Mouse (Mus musculus) ES-E14 (cell line): ENCODE data around the gene Mphosph9. TPM values are rescaled to one million over a fixed set of nuclear protein-coding genes. Genes with fewer than 3 reads are reported as not detected.
"Not testable (repeated sequence)": the region's sequence is repeated elsewhere in the genome, so short reads cannot be mapped to it uniquely, and the experiment has no call there.

Experiments used
- DNase-seq: peaks from one replicate; pipeline ENCODE4 v3.0.0-alpha.2; 2013; ENCODE audit warnings: low read depth, low spot score
- H3K27ac ChIP-seq: 2 replicates; pipeline ENCODE4 v1.5.1; 2012; ENCODE audit warnings: low read depth, mild to moderate bottlenecking, low read length, moderate library complexity, mixed read lengths; ENCODE audit not compliant: poor library complexity, insufficient read depth, severe bottlenecking
- H3K36me3 ChIP-seq: 2 replicates; pipeline ENCODE4 v1.6.1; 2012; ENCODE audit warnings: mild to moderate bottlenecking, low read length, moderate library complexity, mixed read lengths; ENCODE audit not compliant: control insufficient read depth, poor library complexity, insufficient read depth, severe bottlenecking
- H3K4me1 ChIP-seq, 2 experiments: fragments of 150-350 bp in 1 of 2; sonication (generic) in 1 of 2; 2 replicates each; pipeline ENCODE4 v1.6.1; 2012; ENCODE audit warnings: low read length in 2 of 2, mild to moderate bottlenecking in 1 of 2, mixed read lengths in 1 of 2; ENCODE audit not compliant: control insufficient read depth in 2 of 2, insufficient read depth in 2 of 2, poor library complexity in 1 of 2
- H3K4me3 ChIP-seq, 2 experiments: fragments of 150-350 bp in 1 of 2; sonication (generic) in 1 of 2; 2 replicates each; pipeline ENCODE4 v1.5.1; 2012; ENCODE audit warnings: low read length in 2 of 2, low read depth in 1 of 2, mild to moderate bottlenecking in 1 of 2, mixed read lengths in 1 of 2; ENCODE audit not compliant: insufficient read depth in 1 of 2, poor library complexity in 1 of 2, severe bottlenecking in 1 of 2
- H3K9ac ChIP-seq: 2 replicates; pipeline ENCODE4 v1.6.1; 2012; ENCODE audit warnings: low read depth, mild to moderate bottlenecking, low read length, mixed read lengths; ENCODE audit not compliant: poor library complexity, insufficient read depth, severe bottlenecking
- H3K9me3 ChIP-seq: fragments of 150-350 bp; sonication (generic); 2 replicates; pipeline ENCODE4 v1.6.1; 2012; ENCODE audit warnings: low read depth, mild to moderate bottlenecking, low read length; ENCODE audit not compliant: control insufficient read depth, insufficient read depth
- CHD2 ChIP-seq: IDR thresholded peaks from 2 replicates; pipeline ENCODE4 v1.6.1; 2014; ENCODE audit warnings: mild to moderate bottlenecking, low read depth, low read length, inconsistent platforms
- HCFC1 ChIP-seq: IDR thresholded peaks from 2 replicates; pipeline ENCODE4 v1.6.1; 2012; ENCODE audit warnings: low read length, inconsistent platforms, borderline replicate concordance; ENCODE audit not compliant: insufficient read depth
- MAFK ChIP-seq: IDR thresholded peaks from 2 replicates; pipeline ENCODE4 v1.6.1; 2014; ENCODE audit warnings: mild to moderate bottlenecking, low read depth, low read length, inconsistent platforms; ENCODE audit not compliant: insufficient read depth
- ZC3H11A ChIP-seq: IDR thresholded peaks from 2 replicates; pipeline ENCODE4 v1.6.1; 2012; ENCODE audit warnings: low read depth, mild to moderate bottlenecking, inconsistent platforms, low read length, borderline replicate concordance
- ZNF384 ChIP-seq: IDR thresholded peaks from 2 replicates; pipeline ENCODE4 v1.6.1; 2012; ENCODE audit warnings: low read depth, low read length, inconsistent platforms
- in situ Hi-C, 2 experiments: fragments of 600-800 bp; cut with MboI; formaldehyde crosslinking; loops; one replicate each; pipeline ENCODE4 v1.15.1; 2025; ENCODE audit warnings: low sequenced_read_pairs in 2 of 2, inconsistent platforms in 1 of 2; ENCODE audit not compliant: unreplicated experiment in 2 of 2
- total RNA-seq: library from RNA; depleted of rRNA; stranded (reverse); fragments of 300-350 nt; gene quantifications from 2 replicates; pipeline ENCODE4 v1.2.3, GENCODE M21; 2012

Gene Mphosph9
- total RNA-seq, 1 experiment = 15.8 TPM

- peaks cover 32% of the 10 kb centered on the region for H3K36me3 ChIP-seq
- H3K9ac ChIP-seq = no peak overlapping the region
- H3K4me1 ChIP-seq = peaks cover 4 to 16% of the 10 kb centered on the region in 2 experiments; a peak in 2 of 4 replicates
- no peak for DNase-seq
- H3K9me3 ChIP-seq = no peaks in the 10 kb centered on the region
- in situ Hi-C loops = no loop called here
- no peak overlapping the region for H3K4me3 ChIP-seq
- H3K27ac ChIP-seq = no peak overlapping the region
- TF ChIP-seq HCFC1 = no peak
- TF ChIP-seq ZNF384 = no peak
- TF ChIP-seq CHD2 = no peak
- TF ChIP-seq ZC3H11A = no peak
- TF ChIP-seq MAFK = no peak
Measured at GRCm38 (mm10) chr5:124350350-124350749, 22.6 kb upstream of the Mphosph9 start.

- DNase-seq = no peak
- Histone ChIP-seq H3K4me3 (no peak overlapping the region), H3K9me3 (no peaks in the 10 kb centered on the region), H3K9ac (no peak overlapping the region), H3K27ac (no peak overlapping the region), H3K4me1 (peaks cover 4 to 16% of the 10 kb centered on the region in 2 experiments; a peak in 2 of 4 replicates), H3K36me3 (peaks cover 37% of the 10 kb centered on the region)
- TF ChIP-seq ZNF384 = no peak
- no peak for TF ChIP-seq ZC3H11A
- no peak for TF ChIP-seq HCFC1
- no peak for TF ChIP-seq MAFK
- TF ChIP-seq CHD2 = no peak
- in situ Hi-C loops = no loop called here
Measured at GRCm38 (mm10) chr5:124349196-124349595, 21.4 kb upstream of the Mphosph9 start.

GRCm38 (mm10) chr5:124342897-124343296 is 15.1 kb upstream of the Mphosph9 start:
- TF ChIP-seq ZC3H11A (no peak), MAFK (no peak), ZNF384 (no peak), CHD2 (no peak), HCFC1 (no peak)
- Histone ChIP-seq H3K4me3 (no peak overlapping the region), H3K36me3 (peaks cover 15% of the 10 kb centered on the region), H3K27ac (no peak overlapping the region), H3K9me3 (no peaks in the 10 kb centered on the region), H3K4me1 (0 out of 4 replicates have a peak, but pooled peaks cover 0 to 4% of the 10 kb centered on the region in 2 experiments), H3K9ac (no peak overlapping the region)
- DNase-seq = no peak
- in situ Hi-C loops = no loop called here

- in situ Hi-C loops, H3K4me1 ChIP-seq, H3K9me3 ChIP-seq, H3K27ac ChIP-seq, H3K9ac ChIP-seq, DNase-seq, H3K4me3 ChIP-seq: not testable (repeated sequence)
- peaks cover 13% of the 10 kb centered on the region for H3K36me3 ChIP-seq
Measured at GRCm38 (mm10) chr5:124341753-124342339, 14.1 kb upstream of the Mphosph9 start.

GRCm38 (mm10) chr5:124338791-124339190 is 11.0 kb upstream of the Mphosph9 start:
- no peak overlapping the region for H3K27ac ChIP-seq
- no peaks in the 10 kb centered on the region for H3K36me3 ChIP-seq
- no peak for DNase-seq
- no peak overlapping the region for H3K9ac ChIP-seq
- in situ Hi-C loops = no loop called here
- H3K4me1 ChIP-seq = 0 out of 4 replicates have a peak, but pooled peaks cover 0 to 7% of the 10 kb centered on the region in 2 experiments
- no peaks in the 10 kb centered on the region for H3K9me3 ChIP-seq
- H3K4me3 ChIP-seq = no peak overlapping the region
- TF ChIP-seq CHD2 = no peak
- no peak for TF ChIP-seq ZC3H11A
- no peak for TF ChIP-seq HCFC1
- no peak for TF ChIP-seq ZNF384
- TF ChIP-seq MAFK = no peak
